Mouse (Mus musculus): ENCODE data around the gene Ppp1r36.
A peak's percentile ranks its signal among the peaks of the same experiment; 100 is the strongest.

DNA sequence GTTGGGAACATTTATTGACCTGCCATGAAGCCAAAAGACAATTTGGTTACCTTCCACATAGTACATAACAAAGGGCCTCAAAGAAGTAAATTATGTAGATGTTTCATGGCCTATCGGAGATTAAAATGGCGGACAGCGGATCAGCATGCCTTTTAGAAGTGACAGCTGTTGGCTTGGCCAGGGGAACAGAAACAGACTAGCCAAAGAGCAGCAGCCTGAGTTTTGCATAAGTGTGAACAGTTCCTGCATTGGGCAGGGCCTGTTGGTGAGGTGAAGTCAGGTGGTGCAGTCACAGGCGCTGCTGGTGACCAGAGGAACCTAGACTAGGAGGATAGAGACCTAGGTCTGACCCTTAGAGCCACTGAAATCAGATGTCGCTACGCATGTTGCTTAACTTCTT, 40.3 kb upstream of the Ppp1r36 start:
- TF ChIP-seq CTCF (conservative IDR thresholded peaks at IDR 0.05 in 1 of 2, IDR thresholded peaks at IDR 0.05 in 1 of 2; ENCODE audit: low read depth in 2 of 2, low read length in 2 of 2) (no peak), POLR2A (IDR thresholded peaks at IDR 0.05; ENCODE audit: low read depth, low read length) (peak; percentile 74), MAFK (IDR thresholded peaks at IDR 0.05; ENCODE audit: insufficient replicate concordance, low read length) (no peak), CHD2 (IDR thresholded peaks at IDR 0.05; ENCODE audit: low read length) (no peak), KAT2A (IDR thresholded peaks at IDR 0.05; ENCODE audit: insufficient replicate concordance, low read length) (no peak), MYC (IDR thresholded peaks at IDR 0.05; ENCODE audit: low read depth, low read length) (no peak), RCOR1 (conservative IDR thresholded peaks at IDR 0.05; ENCODE audit: low read depth, low read length) (no peak), POLR2AphosphoS2 (IDR thresholded peaks at IDR 0.05; ENCODE audit: low read depth, low read length) (no peak)

All from CH12.LX (cell line).